Mouse (Mus musculus): ENCODE measurements around the gene Ahdc1.

DNA sequence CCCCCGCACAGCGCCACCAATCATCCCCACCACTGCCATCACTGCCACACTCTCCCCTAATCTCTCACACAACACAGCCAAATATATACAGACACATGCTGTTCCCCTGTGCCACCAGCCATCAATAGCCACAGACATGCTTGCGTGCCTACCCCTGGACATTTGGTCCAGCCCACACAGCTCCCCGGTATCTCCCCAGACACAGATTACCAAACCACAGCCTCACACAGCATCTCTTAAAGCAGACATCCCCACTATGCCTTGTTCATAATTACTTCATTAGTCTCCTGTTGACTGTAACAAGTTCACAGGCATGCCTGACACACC lies 80.4 kb downstream of the Ahdc1 start:
- no peak for TF ChIP-seq CTCF (IDR thresholded peaks at IDR 0.05; ENCODE audit: low read depth)
- no peak for TF ChIP-seq EP300 (IDR thresholded peaks at IDR 0.05; ENCODE audit: low read depth)

Measured in liver, embryonic 14.5 days (tissue).